ENCODE assay signal across 8 mouse cellular contexts in genomic region chr3:89392871-89393311, GRCm38 (mm10). TPM values are rescaled to one million over a fixed set of nuclear protein-coding genes. Genes with fewer than 3 reads are reported as not detected.
A peak's percentile ranks its signal among the peaks of the same experiment; 100 is the strongest.
DNase-seq lines count a peak whose midpoint lies in the region; ATAC-seq lines count a peak whose summit lies in the region.

No protein-coding gene starts in this region.

- intact Hi-C loops in heart, postnatal 10 days (cut with DNase I) = loop anchor here (2.0 kb wide), 1 partner anchor 38 kb away; no protein-coding TSS in a partner anchor

- H3K9me3 ChIP-seq in limb, embryonic 11.5 days (ENCODE audit: control insufficient read depth, low read length) = no peaks in the 10 kb centered on the region
- H3K9me3 ChIP-seq in midbrain, embryonic 16.5 days (replicated peaks; ENCODE audit: control insufficient read depth, low read length, poor library complexity, severe bottlenecking) = no peaks in the 10 kb centered on the region

- no peaks in the 10 kb centered on the region for H3K36me3 ChIP-seq in limb, embryonic 11.5 days (ENCODE audit: control insufficient read depth, insufficient read depth, low read length)
- H3K36me3 ChIP-seq in midbrain, embryonic 16.5 days (ENCODE audit: control insufficient read depth, insufficient read depth, low read length) = no peaks in the 10 kb centered on the region

- peak; percentile 64 for DNase-seq in 3134 (ENCODE audit: extremely low read depth, insufficient read length, low spot score)
- peak; percentile 49 for DNase-seq in CD4-positive helper T cell, adult 2 months (ENCODE audit: low read depth, low spot score)
- DNase-seq in embryo, embryonic 10 days (ENCODE audit: low spot score) = peak; percentile 37
- peak; percentile 51 to 57 for DNase-seq in heart, postnatal 10 days
- DNase-seq in limb, embryonic 11.5 days (ENCODE audit: low spot score) = peak; percentile 48
- no peak for DNase-seq in T-cell, adult 2 months (ENCODE audit: low spot score)
- no peak for DNase-seq in layer of hippocampus, postnatal 25 days (ENCODE audit: extremely low spot score in 1 of 2, low spot score in 1 of 2)

- no peak overlapping the region for H3K27ac ChIP-seq in limb, embryonic 11.5 days (replicated peaks; ENCODE audit: low read depth, low read length)
- H3K27ac ChIP-seq in midbrain, embryonic 16.5 days (ENCODE audit: low read length) = no peak overlapping the region

- H3K4me1 ChIP-seq in limb, embryonic 11.5 days (ENCODE audit: control insufficient read depth, insufficient read depth, low read length) = peaks cover 37% of the 10 kb centered on the region
- peaks cover 60% of the 10 kb centered on the region for H3K4me1 ChIP-seq in midbrain, embryonic 16.5 days (ENCODE audit: control insufficient read depth, insufficient read depth, low read length)

- peak overlapping the region; percentile 50 for H3K4me3 ChIP-seq in limb, embryonic 11.5 days (ENCODE audit: low read depth, low read length)
- peak overlapping the region; percentile 55 for H3K4me3 ChIP-seq in midbrain, embryonic 16.5 days (ENCODE audit: low read depth, low read length)

- peak overlapping the region; percentile 99 for H3K4me2 ChIP-seq in limb, embryonic 11.5 days (ENCODE audit: low read depth, severe bottlenecking)
- peak overlapping the region; percentile 99 for H3K4me2 ChIP-seq in midbrain, embryonic 16.5 days (ENCODE audit: low read length)

- WGBS in limb, embryonic 11.5 days = under 1% methylated on average over 16 of the region's 24 CpGs
- WGBS in midbrain, embryonic 16.5 days = under 1% methylated on average over 20 of the region's 24 CpGs

- no peak for ATAC-seq in limb, embryonic 11.5 days (ENCODE audit: insufficient number of reproducible peaks, low FRiP score, low TSS enrichment, low read depth)
- no peak for ATAC-seq in midbrain, embryonic 16.5 days

- H3K27me3 ChIP-seq in limb, embryonic 11.5 days (ENCODE audit: control insufficient read depth, insufficient read depth, low read length) = peaks cover 6% of the 10 kb centered on the region; the same call in 1 of the 2 replicates
- peaks cover 25% of the 10 kb centered on the region for H3K27me3 ChIP-seq in midbrain, embryonic 16.5 days (ENCODE audit: control insufficient read depth, insufficient read depth, low read depth, low read length)

- no peak overlapping the region for H3K9ac ChIP-seq in limb, embryonic 11.5 days (ENCODE audit: low read length)
- H3K9ac ChIP-seq in midbrain, embryonic 16.5 days (ENCODE audit: low read depth, low read length) = peak overlapping the region; percentile 58

RNA-seq across cellular contexts. Expression of gene Zbtb7b, which starts 1.7 kb away (rescaled TPM):
- total RNA-seq in heart, postnatal 10 days (2021) = 10 to 100 TPM; 20.2 to 25.6 TPM
- 0.41 and 0.45 TPM in 2 replicates for polyA plus RNA-seq in limb, embryonic 11.5 days (2014; fragmentation: Nextera tagmentation; extraction: Ambion mirVana)
- 0.49 and 0.61 TPM in 2 replicates for polyA plus RNA-seq in midbrain, embryonic 16.5 days (2015; fragmentation: Nextera tagmentation; extraction: Ambion mirVana)
- total RNA-seq in layer of hippocampus, postnatal 25 days (2021) = 10 to 100 TPM; 12.3 to 14.4 TPM

RNA-seq across cellular contexts. Expression of gene Lenep, which starts 9.7 kb away (rescaled TPM):
- under 1 TPM in 1 of 2 experiments, not detected in 1; 0.64 TPM for total RNA-seq in heart, postnatal 10 days (2021)
- polyA plus RNA-seq in limb, embryonic 11.5 days (2014; fragmentation: Nextera tagmentation; extraction: Ambion mirVana) = 0.61 TPM in 1 of 2 replicates, not detected in the other
- 1.4 TPM in 1 of 2 replicates, not detected in the other for polyA plus RNA-seq in midbrain, embryonic 16.5 days (2015; fragmentation: Nextera tagmentation; extraction: Ambion mirVana)
- total RNA-seq in layer of hippocampus, postnatal 25 days (2021) = 1 to 10 TPM; 3.7 to 5.0 TPM

RNA-seq across cellular contexts. Expression of gene Flad1, which starts 18.8 kb away (rescaled TPM):
- 10 to 100 TPM; 44.4 TPM for total RNA-seq in heart, postnatal 10 days (2021)
- polyA plus RNA-seq in limb, embryonic 11.5 days (2014; fragmentation: Nextera tagmentation; extraction: Ambion mirVana) = 19.0 and 21.9 TPM in 2 replicates
- 35.4 and 39.1 TPM in 2 replicates for polyA plus RNA-seq in midbrain, embryonic 16.5 days (2015; fragmentation: Nextera tagmentation; extraction: Ambion mirVana)
- 10 to 100 TPM; 32.4 to 33.3 TPM for total RNA-seq in layer of hippocampus, postnatal 25 days (2021)

RNA-seq across cellular contexts. Expression of gene Cks1b, which starts 25.3 kb away (rescaled TPM):
- total RNA-seq in heart, postnatal 10 days (2021) = 10 to 100 TPM; 26.6 to 26.9 TPM
- 774 and 797 TPM in 2 replicates for polyA plus RNA-seq in limb, embryonic 11.5 days (2014; fragmentation: Nextera tagmentation; extraction: Ambion mirVana)
- polyA plus RNA-seq in midbrain, embryonic 16.5 days (2015; fragmentation: Nextera tagmentation; extraction: Ambion mirVana) = 77.1 and 86.2 TPM in 2 replicates
- total RNA-seq in layer of hippocampus, postnatal 25 days (2021) = 1 to 10 TPM; 2.4 to 3.0 TPM

RNA-seq across cellular contexts. Expression of gene Shc1, which starts 25.4 kb away (rescaled TPM):
- 10 to 100 TPM; 59.1 to 62.1 TPM for total RNA-seq in heart, postnatal 10 days (2021)
- 55.7 and 64.5 TPM in 2 replicates for polyA plus RNA-seq in limb, embryonic 11.5 days (2014; fragmentation: Nextera tagmentation; extraction: Ambion mirVana)
- 13.2 and 14.9 TPM in 2 replicates for polyA plus RNA-seq in midbrain, embryonic 16.5 days (2015; fragmentation: Nextera tagmentation; extraction: Ambion mirVana)
- total RNA-seq in layer of hippocampus, postnatal 25 days (2021) = 10 to 100 TPM; 11.9 to 13.5 TPM

Comparison
In these comparisons a context has a peak if more than half of its experiments do, and no peak if none do; other contexts are left out.
1. DNase-seq: peak in 3134 (single experiment), CD4-positive helper T cell, adult 2 months (single experiment), embryo, embryonic 10 days (single experiment), heart, postnatal 10 days (2 of 2) and limb, embryonic 11.5 days (single experiment); none in T-cell, adult 2 months (single experiment) and layer of hippocampus, postnatal 25 days (0 of 2).